Mouse (Mus musculus) CD8-positive naive resting alpha-beta T cell, adult 57 days (primary cell): Measurements from ENCODE around the gene Uba1y. TPM values are rescaled to one million over a fixed set of nuclear protein-coding genes. Genes with fewer than 3 reads are reported as not detected.

Experiments
- total RNA-seq: library from RNA; stranded (reverse); gene quantifications from one replicate; pipeline ENCODE4 v1.2.4, GENCODE M21; 2023

The Uba1y gene
- total RNA-seq = not detected

DNA sequence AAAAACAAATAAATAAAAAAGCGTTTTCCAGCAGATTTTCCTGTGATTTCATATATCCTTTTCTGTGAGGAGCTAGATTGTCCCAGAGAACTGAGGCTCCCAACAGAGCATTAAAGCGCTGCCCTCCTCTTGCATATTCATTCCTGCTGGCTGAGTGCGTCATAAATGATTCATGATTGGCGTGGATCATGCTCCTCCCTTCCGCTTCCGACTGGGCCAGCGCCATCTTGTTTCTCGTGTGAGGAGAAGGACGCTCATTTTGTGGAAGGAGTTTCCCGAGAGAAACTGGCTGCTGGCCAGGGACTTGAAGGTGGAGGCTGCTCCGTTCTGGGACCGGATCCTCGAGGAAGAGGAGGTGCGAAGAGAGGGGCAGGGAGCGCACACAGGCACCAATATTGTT, at the start of gene Uba1y:
Gene Uba1y, plus strand, starts transcription at position 254 of the 400 bp plus-strand sequence.

DNA sequence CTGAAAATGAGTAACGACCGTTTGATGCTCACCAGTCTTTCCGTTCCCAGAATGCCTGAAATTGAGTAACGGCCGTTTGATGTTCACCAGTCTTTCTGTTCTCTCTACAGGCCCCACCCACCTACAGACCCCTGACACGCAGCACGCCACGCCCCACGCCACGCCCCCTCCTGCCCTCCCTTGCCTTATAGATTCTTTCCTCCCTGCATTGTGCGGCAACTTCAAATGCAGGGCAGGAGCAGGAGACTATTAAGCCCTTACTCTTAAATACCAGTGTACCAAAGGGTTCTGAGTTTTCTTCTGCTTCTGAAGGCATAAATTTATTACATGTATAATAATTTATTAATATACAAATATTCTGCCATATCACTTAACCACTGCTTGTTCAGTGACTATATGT, 21.1 kb upstream of the Uba1y start, which contains the start of gene Zfy1:
Gene Zfy1, minus strand, starts transcription at position 101 of the 400 bp plus-strand sequence.

Other genes with a start within 250 kb of the Uba1y start
- not detected for gene Zfy1, start 21.2 kb upstream of the Uba1y start, total RNA-seq
- 42.6 TPM for gene Kdm5d, start 79.1 kb downstream of the Uba1y start, total RNA-seq
- gene Eif2s3y, start 191.9 kb downstream of the Uba1y start, total RNA-seq = 124 TPM